Mouse (Mus musculus): ENCODE data around the gene Vps16. TPM values are rescaled to one million over a fixed set of nuclear protein-coding genes. Genes with fewer than 3 reads are reported as not detected.

Vps16 gene
- polyA plus RNA-seq, 1 experiment from 2014 or later = 106 TPM

DNA sequence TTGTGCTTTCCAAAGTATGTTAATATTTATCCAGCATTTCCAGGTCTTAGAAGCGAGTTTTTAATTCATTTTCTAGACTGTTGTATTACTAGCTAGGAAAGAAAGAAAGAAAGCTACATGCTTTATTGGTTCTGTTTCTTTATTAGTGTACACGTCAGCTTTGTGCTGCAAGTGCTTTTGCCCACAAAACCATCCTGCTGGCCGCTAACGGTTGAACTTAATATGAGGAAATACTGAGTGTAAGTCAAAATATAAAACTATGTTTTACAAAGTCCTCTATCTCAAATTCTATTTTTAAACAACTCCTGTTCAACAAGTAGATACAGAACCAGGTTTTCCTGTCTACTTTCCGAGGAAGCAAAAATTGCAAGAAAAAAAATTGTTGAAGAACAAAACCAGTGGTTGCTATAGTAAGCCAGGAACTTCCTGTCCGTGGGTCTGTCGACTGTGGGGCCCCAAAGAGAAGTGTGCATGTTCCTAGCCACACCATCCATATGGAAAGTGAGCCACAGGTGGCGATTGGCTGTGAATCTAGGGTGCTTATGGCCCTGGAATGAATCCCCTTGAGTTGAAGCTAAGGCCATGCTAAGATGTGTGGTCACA lies 48.9 kb downstream of the Vps16 start:
- H3K9me3 ChIP-seq = no peaks in the 10 kb centered on the region
- H3K27me3 ChIP-seq = no peaks in the 10 kb centered on the region
- H3K9ac ChIP-seq = no peak overlapping the region
- no peaks in the 10 kb centered on the region; the same call in 1 of the 2 replicates for H3K36me3 ChIP-seq
- no peak overlapping the region for H3K4me3 ChIP-seq
- no peak for ATAC-seq (ENCODE audit: insufficient number of reproducible peaks, low FRiP score, low TSS enrichment, low read depth)
- 55% methylated on average over 8 of the region's 8 CpGs for WGBS
- peaks cover 9% of the 10 kb centered on the region; the same call in 1 of the 2 replicates for H3K4me1 ChIP-seq
- no peak overlapping the region for H3K27ac ChIP-seq
- no peak overlapping the region for H3K4me2 ChIP-seq

DNA sequence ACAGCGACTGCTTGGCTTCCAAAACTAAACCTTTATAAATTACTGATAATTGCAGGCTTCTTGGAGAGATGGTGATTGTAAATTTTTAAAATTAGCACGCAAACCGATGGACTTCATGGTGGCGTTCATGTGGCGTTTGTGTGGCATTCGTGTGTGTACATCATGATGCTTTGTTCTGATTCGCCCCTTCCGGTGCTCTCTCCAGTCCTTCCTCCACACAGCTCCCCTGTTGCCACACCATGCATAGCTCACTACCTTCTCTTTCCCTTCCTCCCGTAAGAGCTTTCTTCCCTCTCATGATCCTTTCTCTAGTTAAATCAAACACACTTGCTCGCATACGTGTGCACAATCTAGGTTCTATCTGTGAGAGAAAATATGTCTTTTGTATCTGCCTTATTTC lies 51.6 kb downstream of the Vps16 start:
- Histone ChIP-seq H3K36me3 (no peaks in the 10 kb centered on the region; the same call in 1 of the 2 replicates), H3K4me1 (0 out of 2 replicates have a peak, but pooled peaks cover 5% of the 10 kb centered on the region), H3K4me3 (no peak overlapping the region), H3K27me3 (no peaks in the 10 kb centered on the region), H3K27ac (no peak overlapping the region), H3K4me2 (no peak overlapping the region), H3K9me3 (no peaks in the 10 kb centered on the region), H3K9ac (no peak overlapping the region)
- ATAC-seq (ENCODE audit: insufficient number of reproducible peaks, low FRiP score, low TSS enrichment, low read depth) = no peak
- WGBS = 86% methylated on average over 11 of the region's 11 CpGs

DNA sequence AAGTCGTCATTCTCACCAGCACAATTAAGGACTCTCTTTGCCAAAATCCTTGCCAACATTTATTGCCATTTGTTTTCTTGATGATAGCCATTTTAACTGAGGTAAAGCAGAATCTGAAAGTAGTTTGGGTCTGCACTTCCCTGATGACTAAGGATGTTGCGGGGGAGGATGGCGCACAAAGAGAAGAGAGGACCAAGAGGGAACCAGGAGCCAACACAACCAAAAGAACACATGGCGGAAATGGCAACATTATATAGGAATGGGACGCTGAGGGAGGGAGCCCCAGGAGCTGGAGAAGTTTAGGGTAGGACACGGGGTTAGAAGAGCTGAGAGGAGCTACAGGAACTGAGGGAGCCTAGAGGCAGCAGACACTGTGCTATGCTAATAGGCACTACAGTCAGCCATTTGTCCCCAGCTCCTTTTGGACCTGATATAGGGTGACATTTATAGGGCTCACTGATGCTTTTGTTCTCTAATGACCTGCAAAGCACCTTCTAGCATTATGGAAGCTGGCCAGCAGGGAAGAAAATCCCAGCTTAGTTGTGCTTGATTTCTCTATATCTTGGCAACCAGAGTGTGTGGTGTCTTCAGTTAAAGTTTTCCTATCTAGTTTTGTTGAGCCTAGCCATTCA lies 52.6 kb downstream of the Vps16 start:
- WGBS = 63% methylated on average over 6 of the region's 6 CpGs
- no peak overlapping the region for H3K27ac ChIP-seq
- H3K4me3 ChIP-seq = no peak overlapping the region
- H3K36me3 ChIP-seq = no peaks in the 10 kb centered on the region; the same call in 1 of the 2 replicates
- no peaks in the 10 kb centered on the region for H3K9me3 ChIP-seq
- ATAC-seq (ENCODE audit: insufficient number of reproducible peaks, low FRiP score, low TSS enrichment, low read depth) = no peak
- H3K4me2 ChIP-seq = no peak overlapping the region
- H3K27me3 ChIP-seq = no peaks in the 10 kb centered on the region
- H3K4me1 ChIP-seq = 0 out of 2 replicates have a peak, but pooled peaks cover 5% of the 10 kb centered on the region
- no peak overlapping the region for H3K9ac ChIP-seq

DNA sequence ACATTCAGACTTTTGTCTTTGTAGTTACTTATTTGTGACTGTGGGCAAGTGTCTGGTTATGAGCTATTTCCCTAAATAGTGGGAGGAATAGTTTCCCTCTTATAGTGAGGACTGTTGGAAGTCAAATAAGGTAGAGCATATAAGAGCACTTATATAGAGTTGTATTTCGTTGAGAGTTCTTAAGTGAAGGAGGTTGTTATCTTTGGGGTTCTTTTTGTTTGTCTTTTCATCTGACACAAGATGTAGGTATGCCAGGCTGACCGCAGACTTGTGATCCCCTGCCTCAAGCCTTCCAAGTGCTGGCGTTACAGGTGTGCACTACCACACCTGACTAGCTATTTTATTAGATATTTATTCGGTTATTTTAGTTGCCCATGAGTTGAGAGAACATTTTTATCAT lies 58.0 kb downstream of the Vps16 start:
- Histone ChIP-seq H3K4me2 (no peak overlapping the region), H3K9me3 (no peaks in the 10 kb centered on the region), H3K4me3 (no peak overlapping the region), H3K36me3 (no peaks in the 10 kb centered on the region; the same call in 1 of the 2 replicates), H3K27ac (no peak overlapping the region), H3K27me3 (no peaks in the 10 kb centered on the region), H3K4me1 (no peaks in the 10 kb centered on the region), H3K9ac (no peak overlapping the region)
- no peak for ATAC-seq (ENCODE audit: insufficient number of reproducible peaks, low FRiP score, low TSS enrichment, low read depth)
- whole genome bisulfite sequencing = 91% methylated on average over 4 of the region's 4 CpGs

DNA sequence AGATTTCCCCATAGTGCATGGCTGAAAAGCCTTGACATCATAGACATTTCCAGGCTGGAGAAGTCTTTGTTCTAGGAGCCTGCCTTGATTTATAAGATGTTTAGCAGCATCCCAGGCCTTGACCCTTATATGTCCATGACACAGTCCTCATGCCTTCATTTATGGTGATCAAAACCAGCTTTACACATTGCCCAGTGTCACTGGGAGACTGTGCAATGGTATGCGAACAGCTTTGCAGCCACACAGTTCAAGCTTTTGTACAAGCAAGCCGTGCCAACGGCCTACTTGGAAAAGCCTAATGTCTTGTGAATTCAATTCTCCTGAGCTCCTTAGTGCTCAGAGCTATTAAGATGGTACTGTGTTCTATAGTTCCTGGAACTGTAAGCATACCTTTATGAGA lies 58.6 kb downstream of the Vps16 start:
- Histone ChIP-seq H3K27ac (no peak overlapping the region), H3K9me3 (no peaks in the 10 kb centered on the region), H3K4me1 (no peaks in the 10 kb centered on the region), H3K36me3 (no peaks in the 10 kb centered on the region; the same call in 1 of the 2 replicates), H3K4me3 (no peak overlapping the region), H3K9ac (no peak overlapping the region), H3K4me2 (no peak overlapping the region), H3K27me3 (no peaks in the 10 kb centered on the region)
- WGBS = 73% methylated on average over 3 of the region's 3 CpGs
- no peak for ATAC-seq (ENCODE audit: insufficient number of reproducible peaks, low FRiP score, low TSS enrichment, low read depth)

DNA sequence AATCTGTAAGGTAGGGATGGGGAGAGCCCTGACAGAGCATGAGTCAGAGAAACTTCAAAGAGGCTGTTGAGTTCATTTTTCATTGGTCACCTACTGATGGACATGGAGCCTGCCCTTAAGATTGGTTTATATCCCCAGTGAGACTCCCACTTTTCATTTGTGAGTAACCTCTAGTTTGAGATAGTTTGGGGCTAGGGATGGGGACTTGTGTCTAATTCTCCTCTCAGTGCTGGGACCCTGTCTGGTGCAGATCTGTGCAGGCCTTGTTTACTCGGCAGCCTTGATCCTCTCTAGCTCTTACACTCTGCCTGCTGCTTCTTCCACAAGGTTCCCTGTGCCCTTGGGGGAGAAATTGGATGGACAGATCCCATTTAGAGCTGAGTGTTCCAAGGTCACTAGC lies 60.1 kb downstream of the Vps16 start:
- Histone ChIP-seq H3K27ac (no peak overlapping the region), H3K27me3 (no peaks in the 10 kb centered on the region), H3K9ac (no peak overlapping the region), H3K4me3 (no peak overlapping the region), H3K4me1 (no peaks in the 10 kb centered on the region), H3K36me3 (no peaks in the 10 kb centered on the region), H3K9me3 (no peaks in the 10 kb centered on the region), H3K4me2 (no peak overlapping the region)
- 80% methylated on average over 1 of the region's 1 CpGs for WGBS
- ATAC-seq (ENCODE audit: insufficient number of reproducible peaks, low FRiP score, low TSS enrichment, low read depth) = no peak

DNA sequence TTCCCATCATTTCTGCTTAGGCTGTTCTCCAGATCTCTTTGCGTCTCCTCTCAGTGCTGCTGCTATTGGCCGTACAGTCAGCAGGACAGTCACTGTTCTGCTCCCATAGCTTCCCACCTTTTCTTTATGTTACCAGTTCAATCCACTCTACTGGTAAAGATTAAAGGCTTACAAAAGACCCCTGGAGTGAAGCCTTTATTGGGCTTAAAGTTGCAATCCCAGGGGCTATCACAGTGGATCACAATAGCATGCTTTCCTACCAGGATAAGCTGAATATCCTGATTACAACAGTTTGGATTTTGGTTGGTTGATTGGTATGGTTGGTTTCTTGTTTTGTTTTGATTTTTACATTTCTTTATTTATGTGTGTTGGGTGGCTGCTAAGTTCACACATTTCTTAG lies 63.9 kb downstream of the Vps16 start:
- no peak overlapping the region for H3K27ac ChIP-seq
- no peak overlapping the region for H3K9ac ChIP-seq
- ATAC-seq (ENCODE audit: insufficient number of reproducible peaks, low FRiP score, low TSS enrichment, low read depth) = no peak
- H3K27me3 ChIP-seq = no peaks in the 10 kb centered on the region
- H3K36me3 ChIP-seq = no peaks in the 10 kb centered on the region
- H3K4me3 ChIP-seq = no peak overlapping the region
- H3K4me1 ChIP-seq = no peaks in the 10 kb centered on the region
- 86% methylated on average over 2 of the region's 2 CpGs for WGBS
- no peak overlapping the region for H3K4me2 ChIP-seq
- H3K9me3 ChIP-seq = no peaks in the 10 kb centered on the region

DNA sequence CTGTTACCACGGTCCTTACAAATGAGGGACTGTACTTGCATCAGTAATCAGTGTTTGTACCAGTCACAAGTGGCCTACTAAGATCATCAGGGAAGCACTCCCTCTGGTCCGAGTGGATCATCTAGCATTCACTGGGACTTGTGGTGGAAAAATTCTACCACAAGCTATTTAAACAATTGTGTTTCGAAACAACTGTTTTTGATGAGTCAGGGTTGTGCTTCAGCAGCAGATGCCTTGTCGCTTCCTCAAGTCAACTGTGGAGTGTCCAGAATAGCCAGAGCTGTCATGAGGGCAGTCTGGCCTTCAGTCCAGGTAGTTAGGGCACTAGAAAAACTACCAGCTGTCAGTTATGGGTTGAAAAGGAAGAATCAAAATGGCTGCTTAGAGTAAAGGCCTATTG lies 64.5 kb downstream of the Vps16 start:
- 89% methylated on average over 4 of the region's 4 CpGs for WGBS

DNA sequence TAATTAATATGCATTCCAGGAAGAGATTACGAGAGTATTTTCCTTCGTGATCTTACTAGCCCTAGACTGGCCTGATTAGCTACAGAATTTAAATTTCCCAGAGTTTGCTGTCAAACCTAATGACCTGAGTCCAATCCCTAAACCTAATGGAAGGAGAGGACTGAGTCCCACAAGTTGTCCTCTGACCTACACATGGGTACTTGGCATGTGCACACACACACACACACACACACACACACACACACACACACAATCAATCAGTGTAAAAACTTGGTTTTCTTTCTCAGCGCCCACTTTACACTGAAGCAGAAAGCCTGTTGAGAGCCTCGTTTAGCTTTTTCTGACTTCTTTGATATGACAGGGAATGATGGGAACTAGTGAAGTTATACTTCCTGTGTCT lies 67.0 kb downstream of the Vps16 start:
- 0 out of 2 replicates have a peak overlapping the region, but pooled peaks have one; percentile 38 for H3K27ac ChIP-seq
- no peaks in the 10 kb centered on the region for H3K27me3 ChIP-seq
- H3K36me3 ChIP-seq = no peaks in the 10 kb centered on the region
- H3K4me1 ChIP-seq = no peaks in the 10 kb centered on the region
- no peaks in the 10 kb centered on the region for H3K9me3 ChIP-seq
- ATAC-seq (ENCODE audit: insufficient number of reproducible peaks, low FRiP score, low TSS enrichment, low read depth) = no peak
- WGBS = 50% methylated on average over 4 of the region's 4 CpGs
- no peak overlapping the region for H3K4me2 ChIP-seq
- no peak overlapping the region for H3K9ac ChIP-seq
- no peak overlapping the region for H3K4me3 ChIP-seq

More for the DNA sequence above, 64.5 kb downstream of the Vps16 start:
- Histone ChIP-seq H3K36me3 (no peaks in the 10 kb centered on the region), H3K27me3 (no peaks in the 10 kb centered on the region), H3K9ac (no peak overlapping the region), H3K4me3 (no peak overlapping the region), H3K27ac (no peak overlapping the region), H3K9me3 (no peaks in the 10 kb centered on the region), H3K4me1 (no peaks in the 10 kb centered on the region), H3K4me2 (no peak overlapping the region)
- ATAC-seq (ENCODE audit: insufficient number of reproducible peaks, low FRiP score, low TSS enrichment, low read depth) = no peak

DNA sequence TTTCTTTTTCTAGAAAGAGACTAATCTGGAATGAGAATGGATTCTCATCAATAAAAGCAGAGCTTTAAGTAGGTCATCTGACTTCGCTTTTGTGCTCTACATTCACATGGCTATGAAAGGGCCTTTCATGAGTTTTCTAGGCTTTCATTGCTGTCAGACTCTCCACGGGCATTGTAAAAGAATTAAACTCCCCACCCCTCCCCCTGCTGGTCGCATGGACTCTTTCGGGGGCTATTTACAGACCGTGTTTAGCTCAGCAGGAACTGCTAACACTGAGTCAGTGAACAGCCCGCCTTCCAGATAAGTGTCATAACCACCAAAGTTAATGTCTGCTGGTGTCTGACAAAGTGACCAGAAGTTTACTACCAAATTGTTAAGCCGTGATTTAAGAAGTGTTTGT lies 67.4 kb downstream of the Vps16 start:
- no peak overlapping the region for H3K4me3 ChIP-seq
- no peak for ATAC-seq (ENCODE audit: insufficient number of reproducible peaks, low FRiP score, low TSS enrichment, low read depth)
- no peak overlapping the region for H3K27ac ChIP-seq
- H3K9me3 ChIP-seq = no peaks in the 10 kb centered on the region
- H3K9ac ChIP-seq = no peak overlapping the region
- WGBS = 30% methylated on average over 7 of the region's 7 CpGs
- no peaks in the 10 kb centered on the region for H3K36me3 ChIP-seq
- no peaks in the 10 kb centered on the region for H3K27me3 ChIP-seq
- no peaks in the 10 kb centered on the region for H3K4me1 ChIP-seq
- H3K4me2 ChIP-seq = no peak overlapping the region
